Mouse (Mus musculus): ENCODE results near the gene Ccdc13. TPM values are rescaled to one million over a fixed set of nuclear protein-coding genes. Genes with fewer than 3 reads are reported as not detected.

The Ccdc13 gene
- polyA plus RNA-seq, 1 experiment = 0.34 TPM

DNA sequence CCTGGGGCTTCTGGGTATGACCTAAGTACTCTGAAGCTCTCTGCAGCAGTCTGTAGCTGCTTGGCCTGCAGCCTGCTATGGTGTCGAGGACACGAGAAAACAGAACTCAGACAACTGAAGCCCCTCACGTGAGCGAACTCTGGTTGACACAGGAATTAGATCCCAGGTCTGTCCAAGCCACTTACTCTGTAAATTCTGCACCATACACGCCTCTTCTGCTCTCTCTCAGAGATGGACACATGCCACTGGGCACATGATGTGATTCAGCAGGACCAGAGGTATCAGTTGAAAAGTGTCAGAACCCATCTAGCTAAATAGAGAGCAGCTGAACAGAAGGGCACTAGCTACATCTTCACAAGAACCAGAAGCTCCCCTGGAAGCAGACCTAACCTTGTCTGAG is 66.8 kb downstream of the Ccdc13 start:
- TF ChIP-seq POLR2A (IDR thresholded peaks at IDR 0.05; ENCODE audit: control insufficient read depth, extremely low read depth, insufficient read depth, low read length, poor library complexity) (no peak), CTCF (IDR thresholded peaks at IDR 0.05; ENCODE audit: borderline replicate concordance, control insufficient read depth, extremely low read depth, insufficient read depth, low read length, poor library complexity) (no peak)
- no peak overlapping the region for H3K27ac ChIP-seq (ENCODE audit: control insufficient read depth, insufficient read depth, low read length)
- DNase-seq = no peak

DNA sequence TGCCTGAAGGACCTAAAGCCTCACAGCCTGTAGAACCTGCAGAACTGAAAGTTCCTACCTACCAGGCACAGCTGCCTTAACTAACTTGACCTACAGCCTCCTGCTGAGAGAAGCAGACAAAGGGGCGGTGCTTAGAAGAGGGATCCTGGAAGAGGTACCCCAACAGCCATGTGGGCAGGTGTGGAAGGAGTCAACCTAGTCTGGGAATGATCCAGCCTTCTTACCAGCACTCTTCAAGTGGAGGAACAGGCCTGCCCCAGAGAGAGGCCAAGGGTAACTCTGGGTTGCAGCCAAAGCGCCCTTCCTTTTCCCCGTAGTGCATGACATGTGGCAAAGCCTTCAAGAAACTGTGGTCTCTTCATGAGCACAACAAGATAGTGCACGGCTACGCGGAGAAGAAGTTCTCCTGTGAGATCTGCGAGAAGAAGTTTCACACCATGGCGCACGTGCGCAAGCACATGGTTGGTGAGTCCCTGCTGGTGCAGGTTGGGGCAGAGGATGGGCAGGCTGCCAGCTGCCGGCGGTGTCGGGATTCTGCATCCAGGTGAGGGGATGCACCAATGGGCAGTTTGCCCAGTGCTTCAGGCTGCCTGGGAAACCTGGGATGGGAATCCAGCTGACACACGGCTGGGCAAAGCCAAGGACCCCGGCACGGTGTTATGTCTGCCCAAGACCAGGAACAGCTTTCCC is 74.0 kb downstream of the Ccdc13 start:
- WGBS = 54% methylated on average over 16 of the region's 16 CpGs
- Histone ChIP-seq H3K4me3 (ENCODE audit: control insufficient read depth, insufficient read depth, low read length) (no peak overlapping the region), H3K27me3 (ENCODE audit: control insufficient read depth, insufficient read depth, low read length) (peaks cover 4% of the 10 kb centered on the region), H3K4me1 (replicated peaks; ENCODE audit: control insufficient read depth, insufficient read depth, low read length) (peaks cover 10% of the 10 kb centered on the region; the same call in 1 of the 2 replicates), H3K27ac (ENCODE audit: control insufficient read depth, insufficient read depth, low read length) (no peak overlapping the region; the same call in 1 of the 2 replicates), H3K36me3 (ENCODE audit: control insufficient read depth, insufficient read depth, low read length) (no peaks in the 10 kb centered on the region)
- no peak for DNase-seq
- no peak for TF ChIP-seq CTCF (IDR thresholded peaks at IDR 0.05; ENCODE audit: borderline replicate concordance, control insufficient read depth, extremely low read depth, insufficient read depth, low read length, poor library complexity)
- TF ChIP-seq POLR2A (IDR thresholded peaks at IDR 0.05; ENCODE audit: control insufficient read depth, extremely low read depth, insufficient read depth, low read length, poor library complexity) = no peak

More for the DNA sequence above, 66.8 kb downstream of the Ccdc13 start:
- H3K36me3 ChIP-seq (ENCODE audit: control insufficient read depth, insufficient read depth, low read length) = no peaks in the 10 kb centered on the region
- no peaks in the 10 kb centered on the region for H3K4me1 ChIP-seq (replicated peaks; ENCODE audit: control insufficient read depth, insufficient read depth, low read length)
- H3K4me3 ChIP-seq (ENCODE audit: control insufficient read depth, insufficient read depth, low read length) = no peak overlapping the region
- no peaks in the 10 kb centered on the region for H3K27me3 ChIP-seq (ENCODE audit: control insufficient read depth, insufficient read depth, low read length)
- WGBS = 80% methylated on average over 5 of the region's 5 CpGs

DNA sequence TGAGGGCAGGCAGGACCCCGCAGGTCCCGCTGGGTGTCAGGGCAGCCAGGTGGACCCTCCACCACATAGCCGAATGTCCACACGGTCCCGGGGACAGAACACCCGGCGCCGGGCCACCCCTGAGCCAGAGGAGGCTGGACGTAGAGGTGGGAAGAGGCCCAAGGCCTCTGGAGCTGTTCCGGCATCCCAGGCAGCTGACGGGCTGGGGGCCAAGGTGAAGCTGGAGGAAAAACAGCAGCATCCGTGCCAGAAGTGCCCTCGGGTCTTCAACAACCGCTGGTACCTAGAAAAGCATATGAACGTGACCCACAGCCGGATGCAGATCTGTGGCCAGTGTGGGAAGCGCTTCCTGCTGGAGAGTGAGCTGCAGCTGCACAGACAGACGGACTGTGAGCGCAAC is 75.5 kb downstream of the Ccdc13 start:
- Histone ChIP-seq H3K4me3 (ENCODE audit: control insufficient read depth, insufficient read depth, low read length) (no peak overlapping the region), H3K36me3 (ENCODE audit: control insufficient read depth, insufficient read depth, low read length) (no peaks in the 10 kb centered on the region), H3K4me1 (replicated peaks; ENCODE audit: control insufficient read depth, insufficient read depth, low read length) (peaks cover 20% of the 10 kb centered on the region), H3K27me3 (ENCODE audit: control insufficient read depth, insufficient read depth, low read length) (peaks cover 16% of the 10 kb centered on the region), H3K27ac (ENCODE audit: control insufficient read depth, insufficient read depth, low read length) (no peak overlapping the region)
- no peak for DNase-seq
- TF ChIP-seq CTCF (IDR thresholded peaks at IDR 0.05; ENCODE audit: borderline replicate concordance, control insufficient read depth, extremely low read depth, insufficient read depth, low read length, poor library complexity) = no peak
- TF ChIP-seq POLR2A (IDR thresholded peaks at IDR 0.05; ENCODE audit: control insufficient read depth, extremely low read depth, insufficient read depth, low read length, poor library complexity) = no peak
- WGBS = 77% methylated on average over 19 of the region's 19 CpGs

DNA sequence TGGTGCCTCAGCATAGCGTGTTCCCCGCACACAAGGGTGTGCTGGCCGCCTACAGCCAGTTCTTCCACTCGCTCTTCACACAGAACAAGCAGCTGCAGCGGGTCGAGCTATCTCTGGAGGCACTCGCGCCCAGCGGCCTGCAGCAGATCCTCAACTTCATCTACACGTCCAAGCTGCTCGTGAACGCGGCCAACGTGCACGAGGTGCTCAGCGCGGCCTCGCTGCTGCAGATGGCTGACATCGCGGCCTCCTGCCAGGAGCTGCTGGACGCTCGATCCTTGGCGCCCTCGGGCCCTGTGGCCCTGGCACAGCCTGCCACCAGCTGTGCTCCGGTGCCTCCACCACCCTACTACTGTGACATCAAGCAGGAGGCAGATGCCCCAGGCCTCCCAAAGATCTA is 76.5 kb downstream of the Ccdc13 start:
- Histone ChIP-seq H3K4me1 (replicated peaks; ENCODE audit: control insufficient read depth, insufficient read depth, low read length) (peaks cover 25% of the 10 kb centered on the region), H3K4me3 (ENCODE audit: control insufficient read depth, insufficient read depth, low read length) (no peak overlapping the region), H3K36me3 (ENCODE audit: control insufficient read depth, insufficient read depth, low read length) (no peaks in the 10 kb centered on the region), H3K27me3 (ENCODE audit: control insufficient read depth, insufficient read depth, low read length) (peaks cover 19% of the 10 kb centered on the region), H3K27ac (ENCODE audit: control insufficient read depth, insufficient read depth, low read length) (no peak overlapping the region)
- no peak for DNase-seq
- WGBS = 98% methylated on average over 25 of the region's 25 CpGs
- TF ChIP-seq CTCF (IDR thresholded peaks at IDR 0.05; ENCODE audit: borderline replicate concordance, control insufficient read depth, extremely low read depth, insufficient read depth, low read length, poor library complexity) (no peak), POLR2A (IDR thresholded peaks at IDR 0.05; ENCODE audit: control insufficient read depth, extremely low read depth, insufficient read depth, low read length, poor library complexity) (no peak)

DNA sequence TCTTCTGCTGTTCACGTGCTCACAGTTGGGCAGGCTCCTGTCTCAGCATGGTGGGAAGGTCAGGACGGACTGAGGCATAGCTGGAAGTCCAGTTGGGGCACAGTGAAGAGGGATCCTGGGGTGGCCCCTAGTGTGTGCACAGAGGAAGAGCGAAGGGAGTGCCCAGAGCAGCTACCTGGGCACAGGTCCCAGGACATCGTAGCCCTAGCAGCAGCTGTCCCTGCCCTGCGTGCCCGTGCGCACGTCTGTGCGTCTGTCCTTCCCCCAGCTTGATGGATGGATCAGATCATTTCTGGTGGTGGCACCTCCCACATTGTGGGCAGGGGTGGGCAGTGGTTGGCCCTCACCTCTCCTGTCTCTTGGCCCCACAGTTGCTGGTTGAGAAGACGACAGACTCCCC is 77.0 kb downstream of the Ccdc13 start:
- no peak for DNase-seq
- WGBS = 90% methylated on average over 10 of the region's 10 CpGs
- H3K4me3 ChIP-seq (ENCODE audit: control insufficient read depth, insufficient read depth, low read length) = no peak overlapping the region
- H3K4me1 ChIP-seq (replicated peaks; ENCODE audit: control insufficient read depth, insufficient read depth, low read length) = peaks cover 25% of the 10 kb centered on the region
- TF ChIP-seq CTCF (IDR thresholded peaks at IDR 0.05; ENCODE audit: borderline replicate concordance, control insufficient read depth, extremely low read depth, insufficient read depth, low read length, poor library complexity) = no peak
- no peak for TF ChIP-seq POLR2A (IDR thresholded peaks at IDR 0.05; ENCODE audit: control insufficient read depth, extremely low read depth, insufficient read depth, low read length, poor library complexity)
- no peak overlapping the region for H3K27ac ChIP-seq (ENCODE audit: control insufficient read depth, insufficient read depth, low read length)
- H3K27me3 ChIP-seq (ENCODE audit: control insufficient read depth, insufficient read depth, low read length) = peaks cover 19% of the 10 kb centered on the region
- no peaks in the 10 kb centered on the region for H3K36me3 ChIP-seq (ENCODE audit: control insufficient read depth, insufficient read depth, low read length)

DNA sequence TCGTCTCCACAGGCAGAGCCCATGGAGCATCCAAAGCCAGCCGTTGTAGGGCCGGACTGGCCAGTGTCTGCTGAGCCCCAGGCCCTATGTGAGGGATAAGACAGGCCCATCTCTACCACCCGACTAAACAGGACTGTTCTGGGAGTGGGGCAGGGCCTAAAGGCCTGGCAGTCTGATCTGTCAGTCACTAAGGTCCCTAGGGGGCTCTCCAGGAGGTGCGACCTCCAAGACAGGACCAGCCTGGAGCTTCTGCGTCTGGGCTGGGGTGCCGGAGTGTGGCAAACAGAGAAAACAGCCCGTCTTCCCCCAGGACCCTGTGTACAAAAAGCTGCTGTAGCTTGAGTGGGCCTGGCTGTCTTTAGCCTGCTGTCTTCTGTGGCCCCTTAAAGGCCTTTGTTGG is 77.5 kb downstream of the Ccdc13 start:
- Histone ChIP-seq H3K36me3 (ENCODE audit: control insufficient read depth, insufficient read depth, low read length) (peaks cover 2% of the 10 kb centered on the region; the same call in 1 of the 2 replicates), H3K27ac (ENCODE audit: control insufficient read depth, insufficient read depth, low read length) (no peak overlapping the region), H3K4me1 (replicated peaks; ENCODE audit: control insufficient read depth, insufficient read depth, low read length) (peaks cover 25% of the 10 kb centered on the region), H3K4me3 (ENCODE audit: control insufficient read depth, insufficient read depth, low read length) (no peak overlapping the region), H3K27me3 (ENCODE audit: control insufficient read depth, insufficient read depth, low read length) (peaks cover 19% of the 10 kb centered on the region)
- 94% methylated on average over 8 of the region's 8 CpGs for WGBS
- TF ChIP-seq POLR2A (IDR thresholded peaks at IDR 0.05; ENCODE audit: control insufficient read depth, extremely low read depth, insufficient read depth, low read length, poor library complexity) (no peak), CTCF (IDR thresholded peaks at IDR 0.05; ENCODE audit: borderline replicate concordance, control insufficient read depth, extremely low read depth, insufficient read depth, low read length, poor library complexity) (no peak)
- no peak for DNase-seq

Data from thymus, adult 2 months (tissue).